Mouse (Mus musculus): Measurements from ENCODE around the gene Gm11127. TPM values are rescaled to one million over a fixed set of nuclear protein-coding genes. Genes with fewer than 3 reads are reported as not detected.
"Not testable (repeated sequence)": the region's sequence is repeated elsewhere in the genome, so short reads cannot be mapped to it uniquely, and the experiment has no call there.

Gene Gm11127
- polyA plus RNA-seq, 1 experiment from 2014 or later: not detected

DNA sequence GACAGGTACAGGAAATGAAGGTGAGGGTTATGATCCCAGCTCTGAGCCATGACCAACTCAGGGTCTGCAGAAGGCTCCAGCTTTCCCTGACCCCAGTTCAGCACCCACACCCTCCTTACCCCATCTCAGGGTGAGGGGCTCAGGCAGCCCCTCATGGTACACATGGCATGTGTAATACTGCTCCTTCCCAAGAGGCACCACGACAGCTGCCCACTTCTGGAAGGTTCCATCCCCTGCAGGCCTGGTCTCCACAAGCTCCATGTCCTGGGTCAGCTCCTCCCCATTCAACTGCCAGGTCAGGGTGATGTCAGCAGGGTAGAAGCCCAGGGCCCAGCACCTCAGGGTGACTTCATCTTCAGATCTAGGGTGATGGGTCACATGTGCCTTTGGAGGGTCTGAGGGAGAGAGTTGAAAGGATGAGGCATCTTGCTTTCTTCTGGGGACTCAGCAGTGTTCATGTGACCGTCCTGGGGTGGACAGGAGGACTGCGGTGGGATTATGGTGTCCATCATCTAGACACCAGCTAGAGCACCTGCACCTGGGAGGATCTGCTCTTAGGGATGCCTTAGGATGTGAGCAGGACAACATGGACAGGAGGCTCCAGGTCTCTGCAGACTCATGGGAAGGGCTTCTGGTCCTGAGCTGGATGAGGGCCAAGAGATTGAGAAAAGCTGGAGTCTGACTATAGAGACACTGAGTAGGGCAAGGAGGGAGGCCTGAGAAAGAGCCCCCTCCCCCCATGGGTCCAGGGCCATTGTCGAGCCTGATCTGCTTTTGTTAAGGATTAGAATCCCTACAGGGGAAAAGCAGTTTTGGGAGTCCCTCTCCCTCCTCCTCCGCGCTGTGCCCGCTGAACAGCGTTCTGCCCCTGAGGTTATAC, 27.2 kb downstream of the Gm11127 start:
- not testable (repeated sequence) for H3K27ac ChIP-seq; ATAC-seq (ENCODE audit: insufficient number of reproducible peaks, insufficient read depth, low FRiP score, low TSS enrichment, low read depth); H3K9me3 ChIP-seq; H3K36me3 ChIP-seq; H3K4me1 ChIP-seq (replicated peaks); H3K9ac ChIP-seq (replicated peaks)
- peak overlapping the region; percentile 87 for H3K4me2 ChIP-seq
- H3K27me3 ChIP-seq: peaks cover 25% of the 10 kb centered on the region
- H3K4me3 ChIP-seq (replicated peaks): peak overlapping the region; percentile 50
- 37% methylated on average over 8 of the region's 8 CpGs for WGBS

- not testable (repeated sequence) for ATAC-seq (ENCODE audit: insufficient number of reproducible peaks, insufficient read depth, low FRiP score, low TSS enrichment, low read depth); H3K4me1 ChIP-seq (replicated peaks); H3K36me3 ChIP-seq; H3K9me3 ChIP-seq; H3K4me2 ChIP-seq; H3K4me3 ChIP-seq (replicated peaks); H3K27ac ChIP-seq; H3K9ac ChIP-seq (replicated peaks)
- 72% methylated on average over 4 of the region's 4 CpGs for WGBS
- H3K27me3 ChIP-seq: peaks cover 25% of the 10 kb centered on the region
Observed at GRCm38 (mm10) chr17:36030046-36030702, 28.0 kb downstream of the Gm11127 start.

- H3K27me3 ChIP-seq: peaks cover 25% of the 10 kb centered on the region
- H3K36me3 ChIP-seq: no peaks in the 10 kb centered on the region
- H3K27ac ChIP-seq: no peak overlapping the region
- peaks cover 3% of the 10 kb centered on the region; the same call in 1 of the 2 replicates for H3K4me1 ChIP-seq (replicated peaks)
- no peak for ATAC-seq (ENCODE audit: insufficient number of reproducible peaks, insufficient read depth, low FRiP score, low TSS enrichment, low read depth)
- no peak overlapping the region for H3K4me2 ChIP-seq
- H3K9me3 ChIP-seq: no peaks in the 10 kb centered on the region
- H3K9ac ChIP-seq (replicated peaks): no peak overlapping the region
- H3K4me3 ChIP-seq (replicated peaks): no peak overlapping the region
- WGBS: 83% methylated on average over 7 of the region's 7 CpGs
Observed at GRCm38 (mm10) chr17:36028879-36029619, 29.1 kb downstream of the Gm11127 start.

- no peaks in the 10 kb centered on the region for H3K9me3 ChIP-seq
- H3K4me1 ChIP-seq (replicated peaks): peaks cover 3% of the 10 kb centered on the region; the same call in 1 of the 2 replicates
- no peak overlapping the region for H3K27ac ChIP-seq
- no peak for ATAC-seq (ENCODE audit: insufficient number of reproducible peaks, insufficient read depth, low FRiP score, low TSS enrichment, low read depth)
- H3K36me3 ChIP-seq: no peaks in the 10 kb centered on the region
- H3K9ac ChIP-seq (replicated peaks): no peak overlapping the region
- H3K4me3 ChIP-seq (replicated peaks): no peak overlapping the region
- H3K27me3 ChIP-seq: peaks cover 23% of the 10 kb centered on the region
- WGBS: 87% methylated on average over 4 of the region's 4 CpGs
- H3K4me2 ChIP-seq: no peak overlapping the region
Observed at GRCm38 (mm10) chr17:36027663-36028062, 30.5 kb downstream of the Gm11127 start.

GRCm38 (mm10) chr17:36025901-36026300, 32.3 kb downstream of the Gm11127 start:
- H3K27me3 ChIP-seq: peaks cover 7% of the 10 kb centered on the region; the same call in 1 of the 2 replicates
- no peak overlapping the region for H3K4me3 ChIP-seq (replicated peaks)
- H3K27ac ChIP-seq: no peak overlapping the region
- 63% methylated on average over 4 of the region's 4 CpGs for WGBS
- H3K4me2 ChIP-seq: no peak overlapping the region
- no peaks in the 10 kb centered on the region for H3K4me1 ChIP-seq (replicated peaks)
- H3K9me3 ChIP-seq: no peaks in the 10 kb centered on the region
- no peak for ATAC-seq (ENCODE audit: insufficient number of reproducible peaks, insufficient read depth, low FRiP score, low TSS enrichment, low read depth)
- no peaks in the 10 kb centered on the region for H3K36me3 ChIP-seq
- no peak overlapping the region for H3K9ac ChIP-seq (replicated peaks)

DNA sequence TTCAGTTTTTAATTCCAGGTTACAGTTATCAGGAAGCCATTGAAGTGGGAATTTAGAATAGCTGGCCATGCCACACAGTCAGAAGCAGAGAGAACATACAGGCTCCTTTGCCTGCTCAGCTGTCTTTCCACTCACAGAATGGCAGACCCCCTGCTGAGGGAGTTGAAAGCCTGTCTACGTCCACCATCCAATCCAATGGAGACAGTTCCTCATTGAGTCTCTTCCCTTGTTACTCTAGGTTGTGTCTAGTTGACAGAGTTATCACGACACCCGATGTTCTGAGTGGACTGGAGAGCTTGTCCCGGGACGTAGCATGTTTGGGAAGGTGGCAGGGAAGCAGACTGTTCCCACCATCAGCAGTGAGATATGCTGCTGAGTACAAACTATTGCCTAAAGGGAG, 33.0 kb downstream of the Gm11127 start:
- H3K4me2 ChIP-seq: no peak overlapping the region
- no peak overlapping the region for H3K9ac ChIP-seq (replicated peaks)
- H3K9me3 ChIP-seq: no peaks in the 10 kb centered on the region
- H3K27me3 ChIP-seq: no peaks in the 10 kb centered on the region
- 79% methylated on average over 5 of the region's 5 CpGs for WGBS
- H3K4me3 ChIP-seq (replicated peaks): no peak overlapping the region
- no peaks in the 10 kb centered on the region for H3K36me3 ChIP-seq
- peaks cover 6% of the 10 kb centered on the region; the same call in 1 of the 2 replicates for H3K4me1 ChIP-seq (replicated peaks)
- H3K27ac ChIP-seq: no peak overlapping the region
- no peak for ATAC-seq (ENCODE audit: insufficient number of reproducible peaks, insufficient read depth, low FRiP score, low TSS enrichment, low read depth)

DNA sequence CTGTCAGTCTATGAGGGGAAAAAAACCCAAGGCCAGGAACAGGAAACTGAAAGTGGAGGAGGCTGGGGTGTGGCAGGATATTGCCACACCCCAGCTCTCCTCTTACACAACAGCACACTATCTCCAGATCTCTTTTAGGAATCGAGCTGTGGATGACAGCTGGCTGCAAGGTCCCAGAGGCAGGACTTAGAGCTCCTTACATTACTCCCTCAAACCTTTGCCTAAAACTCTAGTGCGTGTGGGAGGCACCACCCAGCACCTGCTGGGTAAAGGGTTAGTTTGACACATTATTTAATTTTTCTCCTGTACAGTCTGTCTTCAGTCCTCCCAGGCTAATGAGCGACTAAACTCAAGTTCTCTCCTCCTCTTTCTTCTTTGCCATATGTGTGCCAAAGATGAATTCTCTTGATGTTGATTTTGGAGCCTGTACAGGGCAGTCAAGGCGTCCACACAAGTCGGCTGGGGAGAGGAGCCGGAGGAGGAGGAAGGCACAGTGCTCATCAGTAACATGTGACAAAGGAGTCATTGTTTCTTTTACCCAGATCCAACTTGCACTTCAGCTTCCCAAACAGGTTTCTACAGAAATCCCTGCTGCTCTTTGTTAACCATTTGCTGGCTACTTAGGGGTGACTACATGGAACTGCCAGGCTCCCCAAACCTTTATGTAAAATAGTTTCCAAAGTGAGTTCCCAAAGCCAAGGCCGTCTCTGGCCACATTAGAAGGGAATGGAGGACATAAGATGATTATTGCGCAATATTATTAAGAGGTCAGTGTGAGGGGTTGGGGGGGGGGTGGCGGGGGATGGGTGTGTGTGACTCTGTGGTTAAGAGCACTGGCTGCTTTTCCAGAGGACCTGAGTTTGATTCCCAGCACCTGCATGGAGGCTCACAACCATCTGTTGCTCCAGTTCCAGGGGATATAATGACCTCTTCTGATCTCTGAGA, 34.2 kb downstream of the Gm11127 start:
- Histone ChIP-seq H3K4me2 (no peak overlapping the region), H3K9me3 (no peaks in the 10 kb centered on the region), H3K9ac (replicated peaks) (no peak overlapping the region), H3K4me3 (replicated peaks) (no peak overlapping the region), H3K27ac (no peak overlapping the region), H3K4me1 (replicated peaks) (peaks cover 6% of the 10 kb centered on the region; the same call in 1 of the 2 replicates), H3K36me3 (no peaks in the 10 kb centered on the region), H3K27me3 (no peaks in the 10 kb centered on the region)
- no peak for ATAC-seq (ENCODE audit: insufficient number of reproducible peaks, insufficient read depth, low FRiP score, low TSS enrichment, low read depth)
- WGBS: 67% methylated on average over 9 of the region's 9 CpGs

- H3K9ac ChIP-seq (replicated peaks): no peak overlapping the region
- H3K9me3 ChIP-seq: no peaks in the 10 kb centered on the region
- no peak overlapping the region for H3K4me3 ChIP-seq (replicated peaks)
- 84% methylated on average over 6 of the region's 6 CpGs for WGBS
- H3K4me2 ChIP-seq: no peak overlapping the region
- no peak for ATAC-seq (ENCODE audit: insufficient number of reproducible peaks, insufficient read depth, low FRiP score, low TSS enrichment, low read depth)
- H3K27me3 ChIP-seq: no peaks in the 10 kb centered on the region
- H3K36me3 ChIP-seq: no peaks in the 10 kb centered on the region
- peaks cover 6% of the 10 kb centered on the region; the same call in 1 of the 2 replicates for H3K4me1 ChIP-seq (replicated peaks)
- no peak overlapping the region for H3K27ac ChIP-seq
Observed at GRCm38 (mm10) chr17:36022922-36023321, 35.2 kb downstream of the Gm11127 start.

- no peaks in the 10 kb centered on the region for H3K9me3 ChIP-seq
Observed at GRCm38 (mm10) chr17:36022098-36022497, 36.1 kb downstream of the Gm11127 start.

DNA sequence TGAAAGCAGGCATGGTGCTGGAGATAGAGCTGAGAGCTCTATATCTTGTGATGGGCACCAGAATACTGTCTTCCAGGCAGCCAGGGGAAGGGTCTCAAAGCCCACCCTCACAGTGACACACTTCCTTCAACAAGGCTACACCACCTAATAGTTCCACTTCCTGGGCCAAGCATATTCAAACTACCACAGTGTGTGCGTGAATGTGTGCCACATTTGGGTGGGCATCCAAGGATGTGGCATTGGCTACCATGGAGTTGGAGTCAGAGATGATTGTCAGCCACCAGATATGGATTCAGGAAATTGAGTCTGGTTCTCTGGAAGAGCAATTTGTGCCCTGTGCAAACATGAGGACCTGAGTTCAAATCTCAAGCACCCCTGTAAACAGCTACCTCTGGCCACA, 36.9 kb downstream of the Gm11127 start:
- H3K9me3 ChIP-seq: no peaks in the 10 kb centered on the region
- WGBS: 83% methylated on average over 1 of the region's 1 CpGs
- no peaks in the 10 kb centered on the region for H3K27me3 ChIP-seq
- H3K4me2 ChIP-seq: no peak overlapping the region
- peaks cover 6% of the 10 kb centered on the region; the same call in 1 of the 2 replicates for H3K4me1 ChIP-seq (replicated peaks)
- H3K36me3 ChIP-seq: no peaks in the 10 kb centered on the region
- no peak overlapping the region for H3K27ac ChIP-seq
- ATAC-seq (ENCODE audit: insufficient number of reproducible peaks, insufficient read depth, low FRiP score, low TSS enrichment, low read depth): no peak
- no peak overlapping the region for H3K9ac ChIP-seq (replicated peaks)
- no peak overlapping the region for H3K4me3 ChIP-seq (replicated peaks)

More at GRCm38 (mm10) chr17:36022098-36022497, 36.1 kb downstream of the Gm11127 start:
- 92% methylated on average over 9 of the region's 9 CpGs for WGBS
- Histone ChIP-seq H3K36me3 (no peaks in the 10 kb centered on the region), H3K9ac (replicated peaks) (no peak overlapping the region), H3K4me2 (no peak overlapping the region), H3K4me1 (replicated peaks) (peaks cover 6% of the 10 kb centered on the region; the same call in 1 of the 2 replicates), H3K27ac (no peak overlapping the region), H3K27me3 (no peaks in the 10 kb centered on the region), H3K4me3 (replicated peaks) (no peak overlapping the region)
- ATAC-seq (ENCODE audit: insufficient number of reproducible peaks, insufficient read depth, low FRiP score, low TSS enrichment, low read depth): no peak
